Mouse (Mus musculus) T-helper 17 cell (primary cell): ENCODE measurements around the gene Ddo.

ENCODE experiments used
- in situ Hi-C, 2 experiments: fragments of 300-600 bp; cut with MboI, MseI; formaldehyde crosslinking; loops; 1 replicate in 1 of 2; 2 replicates in 1 of 2; pipeline ENCODE4 v1.15.1; 2025; ENCODE audit warnings: high pct_unique_total_duplicates in 2 of 2

Gene Ddo

GRCm38 (mm10) chr10:40716713-40717112 is 86.9 kb downstream of the Ddo start:
- in situ Hi-C loops: no loop called here

- in situ Hi-C loops: no loop called here
Measured at GRCm38 (mm10) chr10:40718362-40718761, 88.6 kb downstream of the Ddo start.

DNA sequence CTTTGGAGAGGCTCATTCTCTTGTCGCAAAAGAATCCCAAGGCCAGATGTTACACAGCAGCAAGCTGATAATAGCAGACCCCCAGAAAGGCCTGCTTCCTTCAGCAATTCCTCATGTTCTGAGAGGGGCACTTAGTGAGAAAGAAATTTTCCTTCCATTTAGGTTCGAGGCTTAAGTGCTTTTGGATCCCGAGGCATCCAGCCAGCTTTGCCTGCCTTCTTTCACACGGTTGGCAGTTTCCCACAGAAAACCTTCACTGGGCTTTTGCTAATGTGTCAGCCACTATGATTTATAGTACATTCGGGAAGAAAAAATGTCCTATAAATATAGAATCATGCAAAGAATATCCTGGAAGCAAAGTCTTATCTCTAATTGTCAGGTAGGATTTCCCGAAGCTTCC is 89.3 kb downstream of the Ddo start:
- in situ Hi-C loops: no loop called here

- in situ Hi-C loops: no loop called here
Measured at GRCm38 (mm10) chr10:40720883-40721282, 91.1 kb downstream of the Ddo start.

- in situ Hi-C loops: no loop called here
Measured at GRCm38 (mm10) chr10:40724342-40724741, 94.5 kb downstream of the Ddo start.

DNA sequence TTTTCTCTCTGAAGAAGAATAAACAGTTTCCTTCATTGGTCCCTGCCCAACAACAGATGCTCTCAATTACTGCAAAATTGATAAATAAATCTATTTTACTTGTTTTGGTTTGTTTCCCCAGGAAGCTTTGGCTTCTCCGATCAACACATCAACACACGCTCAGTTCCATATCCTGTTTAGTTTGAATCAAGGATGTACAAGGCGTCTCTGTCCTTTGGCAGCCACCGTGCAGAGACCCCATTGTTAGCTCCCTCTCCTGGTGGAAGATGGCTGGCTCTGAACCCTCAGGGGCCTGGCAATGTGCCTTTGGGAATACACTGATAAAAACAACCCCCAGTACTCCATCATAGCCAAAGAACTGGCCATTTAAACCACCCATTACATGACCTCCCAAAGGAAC is 95.3 kb downstream of the Ddo start:
- in situ Hi-C loops: no loop called here

- in situ Hi-C loops: no loop called here
Measured at GRCm38 (mm10) chr10:40725471-40725870, 95.7 kb downstream of the Ddo start.

- in situ Hi-C loops: no loop called here
Measured at GRCm38 (mm10) chr10:40726288-40726902, 96.6 kb downstream of the Ddo start.

DNA sequence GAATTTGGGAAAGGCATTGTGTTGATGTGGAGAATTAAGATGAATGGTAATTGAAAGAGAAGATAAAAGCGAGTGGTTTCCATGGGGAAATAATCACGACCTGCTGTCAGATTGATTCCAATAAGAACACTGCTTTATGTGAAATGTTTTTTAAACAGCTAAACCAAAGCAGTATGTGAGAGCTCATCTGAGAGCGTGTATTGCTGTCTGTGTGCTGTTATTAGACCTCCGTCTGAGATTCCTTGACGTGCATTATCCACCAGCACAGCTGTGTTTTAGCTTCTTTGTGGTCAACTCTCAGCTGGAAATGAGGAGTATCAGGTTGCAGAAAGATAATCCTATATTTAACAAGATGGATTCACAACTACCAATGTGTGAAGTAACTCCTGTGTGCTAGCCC is 97.2 kb downstream of the Ddo start:
- in situ Hi-C loops: no loop called here

GRCm38 (mm10) chr10:40730200-40730599 is 100.4 kb downstream of the Ddo start:
- in situ Hi-C loops: loop anchor here in 1 of 2 experiments (10.0 kb wide), 1 partner anchor 465 kb away; no protein-coding TSS in a partner anchor
